Mouse (Mus musculus) left cerebral cortex, adult 8-10 months (tissue): ENCODE results near the gene Crybb2. TPM values are rescaled to one million over a fixed set of nuclear protein-coding genes. Genes with fewer than 3 reads are reported as not detected.

Experiments
- DNase-seq, 2 experiments: peaks; one replicate each; pipeline ENCODE4 v3.0.0; 2022; ENCODE audit warnings: low spot score in 2 of 2
- total RNA-seq, 4 experiments: library from RNA; stranded (reverse); gene quantifications; 2 replicates each; pipeline ENCODE4 v1.2.4; 2022

Crybb2 gene
- total RNA-seq, 4 experiments from 2014 or later, result not detected

- DNase-seq, result no peak
Measured at GRCm38 (mm10) chr5:113090750-113091149, 20.8 kb upstream of the Crybb2 start.

- no peak for DNase-seq
Measured at GRCm38 (mm10) chr5:113090077-113090690, 20.3 kb upstream of the Crybb2 start.

- DNase-seq, result no peak
Measured at GRCm38 (mm10) chr5:113087465-113087864, 17.5 kb upstream of the Crybb2 start.

GRCm38 (mm10) chr5:113086990-113087389 lies 17.1 kb upstream of the Crybb2 start:
- no peak for DNase-seq

DNA sequence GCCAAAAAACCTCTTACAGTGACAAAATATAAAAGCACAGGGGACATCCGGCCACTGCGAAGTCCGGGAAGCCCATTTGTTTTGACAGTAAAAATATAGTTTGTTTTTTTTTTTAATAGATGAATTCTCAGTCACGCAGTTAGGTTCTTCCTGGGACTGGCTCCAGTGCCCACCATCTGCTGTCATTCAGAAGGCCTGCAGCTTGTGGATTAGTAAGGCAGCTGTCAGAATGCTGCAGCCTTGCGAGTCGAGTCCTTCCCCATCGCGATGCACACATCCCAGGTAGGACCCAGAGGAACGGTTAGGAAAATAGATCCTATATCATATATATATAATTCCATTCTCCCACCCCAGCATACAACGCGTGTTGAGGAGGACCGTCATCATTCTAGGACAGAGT lies 16.5 kb upstream of the Crybb2 start:
- DNase-seq, result no peak

GRCm38 (mm10) chr5:113085931-113086330 lies 16.0 kb upstream of the Crybb2 start:
- no peak for DNase-seq

DNA sequence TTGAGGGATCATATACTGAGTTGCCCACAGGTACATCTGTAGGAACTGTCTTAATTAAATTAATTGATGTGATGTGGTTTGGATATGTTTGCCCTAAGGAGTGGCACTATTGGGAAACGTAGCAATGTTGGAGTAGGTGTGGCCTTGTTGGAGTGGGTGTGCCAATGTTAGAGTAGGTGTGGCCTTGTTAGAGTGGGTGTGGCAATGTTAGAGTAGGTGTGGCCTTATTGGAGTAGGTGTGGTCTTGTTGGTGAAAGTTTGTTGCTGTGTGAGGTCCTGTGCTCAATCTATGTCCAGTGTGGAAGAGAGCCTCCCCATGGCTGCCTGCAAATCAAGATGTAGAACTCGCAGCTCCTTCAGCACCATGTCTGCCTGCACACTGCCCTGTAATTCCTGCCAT lies 14.4 kb upstream of the Crybb2 start:
- DNase-seq, result no peak

DNA sequence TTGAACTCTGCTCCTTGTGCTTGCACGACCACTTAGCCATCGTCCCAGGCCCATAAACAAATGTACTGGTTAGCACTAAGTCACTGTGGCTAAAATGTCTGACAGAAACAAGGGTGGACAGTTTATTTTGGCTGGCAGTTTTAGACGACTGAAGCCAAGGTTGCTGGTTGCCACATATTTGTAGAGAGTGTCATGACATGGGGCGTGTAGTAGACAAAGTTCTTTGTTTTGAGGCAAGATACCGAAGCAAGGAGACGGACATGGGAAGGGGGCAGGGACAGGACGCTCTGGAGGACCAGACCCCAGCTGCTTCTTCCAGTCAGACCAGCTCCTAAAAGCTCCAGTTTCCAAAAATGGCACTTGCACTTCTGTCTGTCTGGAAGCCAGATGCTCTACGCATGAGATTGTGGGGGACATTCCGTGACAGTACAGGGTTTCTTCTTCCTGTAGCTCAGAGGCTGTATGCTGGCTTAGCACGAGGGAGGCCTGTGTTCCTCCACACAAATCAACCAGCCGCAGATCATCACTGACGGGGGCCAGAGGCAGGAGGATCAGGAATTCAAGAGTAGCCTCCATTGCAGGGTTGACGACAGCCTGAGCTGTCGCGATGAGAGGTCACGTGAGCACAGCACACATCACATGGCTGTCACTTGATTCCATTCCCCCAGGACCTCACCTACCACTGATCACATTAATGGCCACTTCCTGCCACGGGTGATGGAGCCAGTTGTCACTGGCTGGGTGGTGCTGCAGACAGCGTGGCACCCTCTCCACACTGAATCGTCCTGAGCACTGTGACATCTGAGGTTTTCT lies 12.6 kb upstream of the Crybb2 start:
- no peak for DNase-seq

- DNase-seq, result no peak
Measured at GRCm38 (mm10) chr5:113081439-113081838, 11.5 kb upstream of the Crybb2 start, which contains the start of gene Crybb3. Gene Crybb3 (minus strand): TSS chr5:113081584.

GRCm38 (mm10) chr5:113081020-113081419 lies 11.1 kb upstream of the Crybb2 start:
- no peak for DNase-seq

DNA sequence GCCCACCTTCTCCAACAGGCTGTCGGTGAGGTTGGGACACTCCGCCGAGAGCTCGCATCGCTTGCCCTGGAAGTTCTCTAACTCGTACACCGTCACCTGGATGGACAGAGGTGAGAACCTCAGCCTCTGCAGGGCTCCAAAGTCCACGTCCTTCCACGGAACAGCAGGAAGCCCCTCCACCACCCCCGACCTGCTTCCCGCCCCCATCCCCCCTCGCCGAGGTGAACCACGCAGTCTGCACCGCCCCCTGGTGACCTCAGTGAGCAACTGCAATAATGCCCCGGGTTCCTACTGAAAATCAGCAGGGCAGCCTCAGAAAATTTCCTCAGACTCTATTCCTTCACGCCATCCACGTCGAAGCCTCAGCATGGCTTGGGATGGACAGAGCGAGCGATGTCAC lies 9.9 kb upstream of the Crybb2 start:
- no peak for DNase-seq

GRCm38 (mm10) chr5:113078686-113079085 lies 8.8 kb upstream of the Crybb2 start:
- no peak for DNase-seq

DNA sequence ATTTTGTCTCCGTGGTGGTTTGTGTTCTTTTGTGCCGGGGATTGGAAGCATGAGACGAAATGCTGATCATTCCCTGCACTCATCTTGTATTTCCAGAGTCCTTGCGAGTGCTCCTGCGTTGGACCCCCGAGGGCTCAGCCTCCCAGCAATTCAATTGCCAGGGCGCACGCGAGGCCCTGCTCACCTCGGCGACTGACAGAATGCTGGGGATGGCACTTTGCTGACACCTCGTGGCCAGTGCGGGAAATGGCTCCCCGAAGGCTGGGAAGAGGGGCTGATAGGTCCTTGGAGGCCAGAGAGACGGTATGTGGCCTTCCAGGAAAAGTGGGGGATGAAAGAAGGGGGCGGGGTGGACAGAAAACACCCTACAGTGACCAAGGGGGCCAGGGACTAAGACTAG lies 15.6 kb downstream of the Crybb2 start:
- peak; percentile 33 to 70 for DNase-seq

GRCm38 (mm10) chr5:113050581-113051185 lies 19.2 kb downstream of the Crybb2 start:
- no peak for DNase-seq

DNA sequence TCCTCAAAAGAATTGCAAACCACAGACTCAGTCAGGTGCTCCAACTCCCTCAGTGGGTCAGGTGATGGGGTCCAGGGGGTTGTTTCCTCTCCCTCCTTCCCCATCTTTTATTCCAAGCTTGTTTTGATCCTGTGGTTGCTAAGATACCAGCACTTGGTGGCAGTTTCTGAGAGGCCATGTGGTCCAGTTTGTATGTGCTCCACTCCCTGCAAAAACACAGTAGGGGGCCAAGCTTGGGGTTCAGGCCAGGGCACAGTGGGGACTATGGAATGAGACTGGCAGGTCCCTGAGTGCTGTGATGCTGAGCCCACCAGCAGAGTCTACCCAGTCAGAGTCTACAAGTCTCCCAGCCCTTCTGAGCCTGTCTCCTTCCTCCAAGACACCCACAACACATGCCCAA lies 20.0 kb downstream of the Crybb2 start:
- DNase-seq, result peak in 1 of 2 experiments; percentile 29

DNA sequence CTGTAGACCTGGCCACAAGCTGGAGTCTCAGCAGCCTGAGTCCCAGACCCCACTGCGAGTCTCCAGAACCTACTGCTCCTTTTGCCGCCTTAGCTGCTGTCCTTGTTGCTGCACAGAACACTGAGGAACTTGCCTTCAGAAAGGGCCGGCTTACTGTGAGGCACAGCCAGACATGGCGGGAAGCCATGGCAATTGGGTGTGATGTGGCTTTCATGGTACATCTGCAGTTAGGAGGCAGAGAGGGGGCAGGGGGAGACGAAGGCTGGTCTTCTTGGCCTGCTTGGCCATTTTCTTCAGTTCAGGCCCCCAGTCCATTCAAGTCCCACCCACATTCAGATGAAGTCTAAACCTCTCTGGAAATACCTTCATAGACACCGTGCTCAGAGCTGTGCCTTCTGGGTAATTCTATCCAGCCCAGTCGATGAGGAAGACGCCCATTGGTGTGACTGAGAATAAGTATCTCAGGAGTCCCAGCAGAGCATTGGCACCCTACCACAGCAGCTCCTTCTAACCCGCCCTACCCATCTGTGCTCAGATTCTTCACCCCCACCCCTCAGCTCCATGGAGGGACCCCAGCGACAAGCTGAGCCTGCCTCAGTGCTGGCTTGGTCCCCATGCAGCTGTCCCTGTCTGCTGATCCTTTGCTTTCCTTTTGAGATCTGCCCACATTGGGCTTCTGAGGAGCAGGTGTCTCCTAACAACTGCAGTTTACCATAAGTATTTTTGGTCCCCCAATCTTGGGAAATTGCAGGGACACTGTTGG lies 24.2 kb downstream of the Crybb2 start:
- DNase-seq, result peak in 1 of 2 experiments; percentile 66

- peak in 1 of 2 experiments; percentile 73 for DNase-seq
Measured at GRCm38 (mm10) chr5:113043531-113043930, 26.4 kb downstream of the Crybb2 start.

DNA sequence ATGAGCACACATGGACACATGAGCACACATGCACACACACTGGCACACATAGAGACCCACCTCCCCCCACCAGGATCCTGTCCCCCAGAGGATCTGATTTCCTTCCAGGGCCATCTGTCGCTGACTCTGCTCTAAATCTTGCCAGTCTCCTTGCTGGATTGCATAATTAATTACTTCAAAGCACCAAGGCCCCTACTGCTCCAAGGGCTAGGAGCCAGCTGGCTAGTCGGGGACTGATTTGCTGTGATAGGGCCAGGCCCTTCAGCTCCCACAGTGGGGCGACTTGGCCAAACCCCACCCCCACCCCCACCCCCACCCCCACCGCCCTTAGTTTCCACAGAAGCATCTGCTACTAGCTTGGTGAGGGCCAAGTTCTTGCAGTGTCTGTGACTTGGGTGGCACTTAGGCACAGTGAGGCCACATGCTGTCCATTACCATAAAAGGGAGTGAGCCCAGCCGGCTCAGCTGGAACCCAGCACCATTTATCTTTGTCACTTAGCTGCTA lies 28.3 kb downstream of the Crybb2 start:
- DNase-seq, result peak in 1 of 2 experiments; percentile 75

DNA sequence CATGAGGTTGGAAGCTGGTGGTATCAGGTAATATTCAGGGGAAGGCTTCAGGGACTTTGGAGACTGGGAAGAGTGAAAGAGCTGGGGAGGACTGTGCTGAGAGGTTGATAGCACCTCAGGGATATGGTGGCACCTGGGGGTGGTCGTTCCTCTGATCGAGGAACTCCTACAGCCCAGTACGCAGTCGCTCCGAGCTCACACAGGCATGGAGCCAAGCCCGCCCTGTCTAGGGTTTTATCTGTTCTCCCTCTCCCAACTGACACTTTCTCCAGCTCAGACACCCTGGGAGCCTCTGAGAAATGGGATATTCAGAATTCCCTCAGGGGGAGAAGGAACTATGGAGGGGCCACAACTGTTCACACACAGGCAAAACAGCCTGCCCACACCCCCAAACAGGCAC lies 29.1 kb downstream of the Crybb2 start:
- DNase-seq, result peak in 1 of 2 experiments; percentile 47

DNA sequence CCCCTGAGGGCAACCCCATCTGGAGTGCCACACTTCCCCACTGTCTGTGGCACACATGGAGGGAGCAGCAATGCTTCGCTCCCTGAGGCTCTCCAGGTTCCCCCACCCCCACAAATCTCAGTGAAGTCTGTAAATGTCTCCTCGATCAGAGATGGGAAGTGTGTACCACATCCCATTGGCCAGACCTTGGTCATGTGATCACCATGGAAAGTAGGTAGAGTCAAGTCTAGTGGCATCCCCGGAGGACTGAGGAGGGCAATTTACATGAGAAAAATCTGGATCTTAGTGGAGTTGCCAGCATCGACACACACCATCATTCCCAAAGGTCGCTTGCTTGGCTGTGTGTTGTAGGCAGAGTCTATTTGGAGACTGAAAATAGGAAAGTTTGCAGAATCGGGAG lies 31.3 kb downstream of the Crybb2 start:
- DNase-seq, result no peak
